Mouse (Mus musculus): ENCODE data around the gene Arhgef39.

The Arhgef39 gene

GRCm38 (mm10) chr4:43478906-43479832, 20.3 kb downstream of the Arhgef39 start:
- DNase-seq (ENCODE audit: low read depth, low spot score): no peak

GRCm38 (mm10) chr4:43478534-43478858, 21.0 kb downstream of the Arhgef39 start:
- no peak for DNase-seq (ENCODE audit: low read depth, low spot score)

GRCm38 (mm10) chr4:43477857-43478533, 21.5 kb downstream of the Arhgef39 start:
- peak; percentile 79 for DNase-seq (ENCODE audit: low read depth, low spot score)

GRCm38 (mm10) chr4:43476604-43477003, 22.9 kb downstream of the Arhgef39 start:
- DNase-seq (ENCODE audit: low read depth, low spot score): no peak

GRCm38 (mm10) chr4:43473636-43474035, 25.9 kb downstream of the Arhgef39 start:
- no peak for DNase-seq (ENCODE audit: low read depth, low spot score)

GRCm38 (mm10) chr4:43470301-43470700, 29.2 kb downstream of the Arhgef39 start:
- no peak for DNase-seq (ENCODE audit: low read depth, low spot score)

GRCm38 (mm10) chr4:43466872-43467271, 32.6 kb downstream of the Arhgef39 start:
- DNase-seq (ENCODE audit: low read depth, low spot score): no peak

- DNase-seq (ENCODE audit: low read depth, low spot score): no peak
Observed at GRCm38 (mm10) chr4:43465935-43466334, 33.6 kb downstream of the Arhgef39 start.

GRCm38 (mm10) chr4:43463102-43463501, 36.4 kb downstream of the Arhgef39 start:
- no peak for DNase-seq (ENCODE audit: low read depth, low spot score)

GRCm38 (mm10) chr4:43457124-43457523, 42.4 kb downstream of the Arhgef39 start:
- DNase-seq (ENCODE audit: low read depth, low spot score): no peak

- no peak for DNase-seq (ENCODE audit: low read depth, low spot score)
Observed at GRCm38 (mm10) chr4:43456470-43456869, 43.0 kb downstream of the Arhgef39 start.

- DNase-seq (ENCODE audit: low read depth, low spot score): no peak
Observed at GRCm38 (mm10) chr4:43454041-43454836, 45.3 kb downstream of the Arhgef39 start, which contains the start of gene Cd72. Cd72 (minus strand) TSS chr4:43454628.

- no peak for DNase-seq (ENCODE audit: low read depth, low spot score)
Observed at GRCm38 (mm10) chr4:43453413-43453812, 46.1 kb downstream of the Arhgef39 start.

- no peak for DNase-seq (ENCODE audit: low read depth, low spot score)
Observed at GRCm38 (mm10) chr4:43452315-43452714, 47.2 kb downstream of the Arhgef39 start.

- no peak for DNase-seq (ENCODE audit: low read depth, low spot score)
Observed at GRCm38 (mm10) chr4:43448554-43448953, 50.9 kb downstream of the Arhgef39 start.

- no peak for DNase-seq (ENCODE audit: low read depth, low spot score)
Observed at GRCm38 (mm10) chr4:43447251-43447650, 52.2 kb downstream of the Arhgef39 start.
